Mouse (Mus musculus) midbrain, embryonic 12.5 days (tissue): Measurements from ENCODE around the gene Ythdf1. TPM values are rescaled to one million over a fixed set of nuclear protein-coding genes. Genes with fewer than 3 reads are reported as not detected.

Source experiments
- ATAC-seq: fragments of 200-750 bp; cut with Nextera tagmentation; 2 replicates; pipeline ENCODE4 v1.8.0; 2017; ENCODE audit warnings: low read depth, moderate TSS enrichment, moderate library complexity; ENCODE audit not compliant: low FRiP score
- H3K27ac ChIP-seq: fragments of 300-500 bp; sonication (generic); replicated peaks from 2 replicates; pipeline ENCODE4 v1.5.1; 2016; ENCODE audit warnings: mild to moderate bottlenecking
- H3K27me3 ChIP-seq: fragments of 300-500 bp; sonication (generic); 2 replicates; pipeline ENCODE4 v1.6.1; 2016; ENCODE audit warnings: mild to moderate bottlenecking
- H3K36me3 ChIP-seq: fragments of 300-500 bp; sonication (generic); 2 replicates; pipeline ENCODE4 v1.6.1; 2016
- H3K4me1 ChIP-seq: fragments of 300-500 bp; sonication (generic); 2 replicates; pipeline ENCODE4 v1.6.1; 2016
- H3K4me2 ChIP-seq: fragments of 300-500 bp; sonication (generic); replicated peaks from 2 replicates; pipeline ENCODE4 v1.6.1; 2016; ENCODE audit warnings: mild to moderate bottlenecking, moderate library complexity
- H3K4me3 ChIP-seq: fragments of 300-500 bp; sonication (generic); 2 replicates; pipeline ENCODE4 v1.5.1; 2016; ENCODE audit warnings: mild to moderate bottlenecking
- H3K9ac ChIP-seq: fragments of 300-500 bp; sonication (generic); replicated peaks from 2 replicates; pipeline ENCODE4 v1.6.1; 2016; ENCODE audit warnings: mild to moderate bottlenecking, moderate library complexity
- H3K9me3 ChIP-seq: fragments of 300-500 bp; sonication (generic); 2 replicates; pipeline ENCODE4 v1.6.1; 2016; ENCODE audit warnings: mild to moderate bottlenecking
- WGBS: fragments of 180-500 bp; shearing (Covaris S2); methylation state at CpG from one replicate; pipeline ENCODE4 v1.1.7; 2016; 5-methylcytosine and 5-hydroxymethylcytosine counted together
- polyA plus RNA-seq: library from polyadenylated mRNA; unstranded; fragments of >200 nt; fragmentation: Nextera tagmentation; extraction: Ambion mirVana; gene quantifications from 2 replicates; pipeline ENCODE4 v1.2.1, GENCODE M21; 2016

Ythdf1 gene
- polyA plus RNA-seq, 1 experiment from 2014 or later: 65.2 TPM

GRCm38 (mm10) chr2:180904435-180905208 is 16.1 kb downstream of the Ythdf1 start:
- peaks cover 30% of the 10 kb centered on the region for H3K36me3 ChIP-seq
- WGBS: 95% methylated on average over 18 of the region's 18 CpGs
- ATAC-seq: no peak

GRCm38 (mm10) chr2:180902086-180902485 is 18.7 kb downstream of the Ythdf1 start:
- 28% methylated on average over 2 of the region's 2 CpGs for WGBS
- Histone ChIP-seq H3K9me3 (no peaks in the 10 kb centered on the region), H3K4me3 (no peak overlapping the region), H3K36me3 (peaks cover 22% of the 10 kb centered on the region; the same call in 1 of the 2 replicates), H3K4me2 (no peak overlapping the region), H3K27ac (no peak overlapping the region), H3K9ac (no peak overlapping the region), H3K27me3 (no peaks in the 10 kb centered on the region), H3K4me1 (peaks cover 25% of the 10 kb centered on the region)
- ATAC-seq: no peak

More at GRCm38 (mm10) chr2:180904435-180905208, 16.1 kb downstream of the Ythdf1 start:
- Histone ChIP-seq H3K4me2 (no peak overlapping the region), H3K27me3 (no peaks in the 10 kb centered on the region), H3K9me3 (no peaks in the 10 kb centered on the region), H3K9ac (no peak overlapping the region), H3K4me1 (peaks cover 16% of the 10 kb centered on the region), H3K4me3 (no peak overlapping the region), H3K27ac (no peak overlapping the region)

DNA sequence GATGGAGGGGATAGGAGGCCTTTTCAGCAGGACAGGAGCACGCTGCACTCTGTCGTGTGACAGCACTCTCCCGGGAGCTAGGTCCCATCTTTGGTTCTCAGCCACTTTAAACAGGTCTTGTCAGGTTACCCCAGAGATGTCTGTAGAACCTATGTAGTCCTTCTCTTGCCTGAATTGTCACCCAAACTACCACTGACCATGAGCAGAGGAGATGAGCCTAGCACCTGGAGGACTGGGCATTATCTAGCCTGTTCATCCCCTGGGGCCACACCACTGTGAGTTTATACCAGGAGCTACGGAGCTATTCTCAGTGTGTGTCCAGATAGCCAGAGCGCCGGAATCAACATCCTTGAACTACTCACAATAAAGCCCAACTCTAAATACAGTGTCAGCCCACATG is 22.9 kb downstream of the Ythdf1 start:
- H3K4me2 ChIP-seq: no peak overlapping the region
- peaks cover 34% of the 10 kb centered on the region for H3K4me1 ChIP-seq
- H3K27ac ChIP-seq: peak overlapping the region; percentile 100
- no peak for ATAC-seq
- no peaks in the 10 kb centered on the region for H3K27me3 ChIP-seq
- H3K36me3 ChIP-seq: peaks cover 8% of the 10 kb centered on the region; the same call in 1 of the 2 replicates
- H3K4me3 ChIP-seq: no peak overlapping the region
- 78% methylated on average over 6 of the region's 6 CpGs for WGBS
- H3K9ac ChIP-seq: no peak overlapping the region
- no peaks in the 10 kb centered on the region for H3K9me3 ChIP-seq

DNA sequence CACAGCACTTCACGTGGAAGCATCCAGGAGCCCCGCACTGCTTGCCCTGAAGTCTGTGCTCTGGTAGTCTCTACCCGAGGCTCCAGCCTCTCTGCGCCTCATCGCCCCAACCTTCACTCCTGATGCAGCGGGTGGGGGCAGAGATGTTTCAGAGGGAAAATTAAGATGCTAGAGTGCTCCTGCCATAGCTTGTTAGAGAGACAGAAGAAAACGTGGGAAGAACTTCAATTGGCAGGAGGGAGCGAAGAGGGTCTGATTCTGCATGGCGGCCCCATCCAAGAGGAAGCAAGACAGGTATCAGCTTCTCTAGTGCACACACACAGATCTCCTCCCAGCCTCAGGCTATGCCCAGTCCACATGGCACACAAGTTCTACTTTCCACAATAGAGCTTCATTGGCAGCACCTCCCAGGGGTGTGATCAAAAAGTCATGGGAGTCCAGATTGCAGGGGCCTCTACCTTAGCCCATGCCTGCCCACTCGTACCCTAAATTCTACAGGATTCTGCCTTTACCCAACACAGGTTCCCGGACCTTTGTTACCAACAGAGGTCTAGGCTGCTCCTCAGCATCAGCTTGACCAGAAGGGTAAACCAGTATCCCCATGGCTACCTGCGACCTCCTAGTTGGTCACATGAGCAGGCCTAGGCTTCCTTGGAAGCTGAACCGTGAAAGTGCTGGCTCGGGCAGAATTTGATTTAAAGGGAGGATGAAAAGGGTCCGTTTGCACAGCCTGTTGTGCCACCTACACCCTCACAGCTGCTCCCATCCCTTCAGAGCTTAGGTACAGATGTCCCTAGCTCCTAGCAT is 23.7 kb downstream of the Ythdf1 start:
- no peak for ATAC-seq
- Histone ChIP-seq H3K4me3 (no peak overlapping the region), H3K9me3 (no peaks in the 10 kb centered on the region), H3K4me1 (peaks cover 41% of the 10 kb centered on the region), H3K27ac (peak overlapping the region; percentile 100), H3K4me2 (0 out of 2 replicates have a peak overlapping the region, but pooled peaks have one; percentile 16), H3K36me3 (peaks cover 8% of the 10 kb centered on the region; the same call in 1 of the 2 replicates), H3K9ac (peak overlapping the region; percentile 99; the same call in 1 of the 2 replicates), H3K27me3 (no peaks in the 10 kb centered on the region)
- 67% methylated on average over 15 of the region's 15 CpGs for WGBS

DNA sequence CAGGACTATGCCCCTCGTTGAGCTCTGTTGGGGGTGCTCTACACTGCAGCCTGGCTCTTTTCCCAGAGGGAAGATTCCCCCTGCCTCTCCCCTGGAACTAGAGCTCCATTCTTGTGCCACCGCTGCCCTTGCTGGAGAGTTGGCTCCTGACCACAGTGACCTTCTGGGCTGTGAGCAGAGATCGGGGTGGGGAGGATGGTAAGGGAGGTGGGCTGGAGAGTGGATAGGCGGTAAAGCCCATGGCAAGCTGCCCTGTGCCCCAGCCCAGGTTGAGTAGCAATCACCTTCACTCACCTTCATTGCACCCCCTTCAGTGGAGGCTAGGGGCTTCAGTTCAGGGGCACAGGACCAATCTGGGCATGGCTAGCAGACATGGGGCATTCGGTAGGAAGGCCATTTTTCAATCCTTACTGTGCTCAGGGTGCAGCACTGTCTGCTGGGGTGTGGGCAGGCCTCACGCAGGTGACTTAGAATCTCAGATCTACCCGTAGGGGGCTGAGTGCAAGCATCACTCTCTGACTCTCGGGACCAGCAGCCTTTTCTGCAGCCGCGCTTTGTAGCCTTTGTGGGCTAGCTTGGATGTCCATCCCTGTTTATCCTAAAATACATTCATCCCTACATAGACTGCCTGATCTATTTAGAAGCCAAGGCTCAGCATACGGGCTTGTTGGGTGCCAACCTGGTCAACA is 24.8 kb downstream of the Ythdf1 start:
- Histone ChIP-seq H3K4me2 (peak overlapping the region; percentile 83), H3K9ac (peak overlapping the region; percentile 99), H3K36me3 (peaks cover 8% of the 10 kb centered on the region; the same call in 1 of the 2 replicates), H3K27me3 (no peaks in the 10 kb centered on the region), H3K4me1 (peaks cover 51% of the 10 kb centered on the region), H3K9me3 (no peaks in the 10 kb centered on the region), H3K4me3 (peak overlapping the region; percentile 96), H3K27ac (peak overlapping the region; percentile 100)
- no peak for ATAC-seq
- WGBS: 68% methylated on average over 11 of the region's 11 CpGs

GRCm38 (mm10) chr2:180895321-180895720 is 25.4 kb downstream of the Ythdf1 start:
- H3K4me1 ChIP-seq: peaks cover 56% of the 10 kb centered on the region
- no peaks in the 10 kb centered on the region for H3K27me3 ChIP-seq
- WGBS: 57% methylated on average over 3 of the region's 3 CpGs

DNA sequence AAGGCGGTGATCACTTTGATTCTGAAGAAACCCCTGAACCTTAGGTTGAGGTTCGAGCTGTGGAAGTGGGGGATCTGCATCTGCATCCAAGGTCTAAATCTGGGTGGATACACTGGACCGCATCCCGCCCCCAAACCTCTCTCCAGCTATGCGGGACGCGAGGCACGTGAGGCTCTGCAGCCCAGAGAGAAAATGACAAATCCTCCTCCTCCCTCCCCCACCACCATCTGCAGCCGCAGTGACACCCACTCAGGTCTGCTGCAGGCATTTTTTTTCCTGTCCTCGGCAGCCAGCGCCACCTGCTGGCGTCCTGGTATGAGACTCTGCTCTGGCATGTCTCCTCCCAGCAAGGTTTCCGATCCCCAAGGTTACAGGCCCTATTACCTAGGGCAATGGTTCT is 26.0 kb downstream of the Ythdf1 start:
- ATAC-seq: peak; percentile 28; the same call in 1 of the 2 replicates
- Histone ChIP-seq H3K4me1 (peaks cover 62% of the 10 kb centered on the region), H3K27ac (peak overlapping the region; percentile 100), H3K4me2 (peak overlapping the region; percentile 83), H3K9ac (peak overlapping the region; percentile 99), H3K4me3 (peak overlapping the region; percentile 96), H3K27me3 (no peaks in the 10 kb centered on the region), H3K9me3 (no peaks in the 10 kb centered on the region), H3K36me3 (peaks cover 8% of the 10 kb centered on the region; the same call in 1 of the 2 replicates)
- WGBS: 2% methylated on average over 13 of the region's 13 CpGs

More at GRCm38 (mm10) chr2:180895321-180895720, 25.4 kb downstream of the Ythdf1 start:
- Histone ChIP-seq H3K4me3 (peak overlapping the region; percentile 96), H3K9me3 (no peaks in the 10 kb centered on the region), H3K27ac (peak overlapping the region; percentile 100), H3K36me3 (peaks cover 8% of the 10 kb centered on the region; the same call in 1 of the 2 replicates), H3K9ac (peak overlapping the region; percentile 99), H3K4me2 (peak overlapping the region; percentile 83)
- no peak for ATAC-seq

GRCm38 (mm10) chr2:180894029-180894623 is 26.6 kb downstream of the Ythdf1 start:
- peak overlapping the region; percentile 99 for H3K9ac ChIP-seq
- H3K4me1 ChIP-seq: peaks cover 68% of the 10 kb centered on the region
- peak overlapping the region; percentile 83 for H3K4me2 ChIP-seq
- peak overlapping the region; percentile 96 for H3K4me3 ChIP-seq
- H3K27me3 ChIP-seq: no peaks in the 10 kb centered on the region
- H3K9me3 ChIP-seq: no peaks in the 10 kb centered on the region
- peak; percentile 65 for ATAC-seq
- WGBS: under 1% methylated on average over 57 of the region's 57 CpGs
- peaks cover 8% of the 10 kb centered on the region; the same call in 1 of the 2 replicates for H3K36me3 ChIP-seq
- peak overlapping the region; percentile 100 for H3K27ac ChIP-seq

- Histone ChIP-seq H3K4me3 (peak overlapping the region; percentile 96), H3K36me3 (peaks cover 8% of the 10 kb centered on the region; the same call in 1 of the 2 replicates), H3K9ac (peak overlapping the region; percentile 99), H3K4me1 (peaks cover 74% of the 10 kb centered on the region), H3K27ac (peak overlapping the region; percentile 100), H3K9me3 (no peaks in the 10 kb centered on the region), H3K4me2 (peak overlapping the region; percentile 83), H3K27me3 (no peaks in the 10 kb centered on the region)
- WGBS: under 1% methylated on average over 48 of the region's 50 CpGs
- peak; percentile 59 for ATAC-seq
Observed at GRCm38 (mm10) chr2:180893537-180894028, 27.2 kb downstream of the Ythdf1 start.

DNA sequence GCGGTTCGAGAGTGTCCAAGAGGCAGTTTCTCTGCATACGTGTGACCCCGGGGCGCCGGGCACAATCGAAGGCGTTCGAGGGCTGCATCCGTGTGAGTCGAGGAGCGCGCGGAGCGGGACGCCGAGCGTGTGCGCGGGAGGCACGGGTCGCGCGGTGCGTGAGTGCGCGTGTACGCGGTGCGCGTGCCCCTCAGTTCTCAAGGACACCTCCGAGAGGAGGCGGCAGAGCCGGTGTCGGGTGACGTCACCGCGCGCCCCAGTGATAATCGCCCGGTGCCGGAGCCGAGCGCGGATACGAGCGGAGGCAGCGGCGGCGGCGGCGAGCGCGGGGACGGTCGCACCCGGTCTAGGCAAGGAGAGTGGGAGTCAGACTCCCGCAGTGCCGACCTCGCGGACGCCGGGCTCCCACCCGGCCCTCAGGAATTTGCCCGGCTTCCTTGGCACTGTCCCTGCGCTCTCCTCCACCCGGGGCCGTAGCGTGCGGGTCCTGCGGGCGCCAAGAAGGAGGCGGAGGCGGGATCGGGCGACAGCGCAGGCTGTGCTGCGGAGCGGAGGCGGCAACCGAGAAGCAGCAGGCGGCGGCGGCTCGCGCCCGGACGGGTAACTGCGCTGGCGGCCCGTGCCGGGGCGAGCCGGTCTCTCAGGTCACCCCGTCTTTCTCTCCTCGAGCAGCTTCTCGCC is 27.8 kb downstream of the Ythdf1 start:
- Histone ChIP-seq H3K27me3 (no peaks in the 10 kb centered on the region), H3K4me3 (peak overlapping the region; percentile 96), H3K9ac (peak overlapping the region; percentile 99), H3K9me3 (no peaks in the 10 kb centered on the region), H3K4me2 (peak overlapping the region; percentile 83), H3K36me3 (peaks cover 8% of the 10 kb centered on the region; the same call in 1 of the 2 replicates), H3K27ac (peak overlapping the region; percentile 100), H3K4me1 (peaks cover 79% of the 10 kb centered on the region)
- 0 out of 2 replicates have a peak, but pooled peaks have one; percentile 0 for ATAC-seq
- WGBS: under 1% methylated on average over 93 of the region's 97 CpGs
